Mouse (Mus musculus): ENCODE data around the gene Tbc1d8.

GRCm38 (mm10) chr1:39367601-39368266, 110.8 kb downstream of the Tbc1d8 start, which contains the start of gene Rpl31:
- TF ChIP-seq CTCF (conservative IDR thresholded peaks at IDR 0.05; ENCODE audit: insufficient read depth, insufficient read length, low read depth, low read length) (no peak), POLR2A (IDR thresholded peaks at IDR 0.05; ENCODE audit: low read depth, low read length) (peak; percentile 12)

Data from kidney, adult 2 months (tissue).